Mouse (Mus musculus) neural tube, embryonic 13.5 days (tissue): Measurements from ENCODE around the gene Clptm1l. TPM values are rescaled to one million over a fixed set of nuclear protein-coding genes. Genes with fewer than 3 reads are reported as not detected.
A peak's percentile ranks its signal among the peaks of the same experiment; 100 is the strongest.

Experiments used
- ATAC-seq: fragments of 200-750 bp; cut with Nextera tagmentation; 2 replicates; pipeline ENCODE4 v1.8.0; 2017; ENCODE audit warnings: low read depth, mild to moderate bottlenecking, moderate TSS enrichment, moderate library complexity
- H3K27ac ChIP-seq: fragments of 300-500 bp; sonication (generic); replicated peaks from 2 replicates; pipeline ENCODE4 v1.5.1; 2015; ENCODE audit warnings: moderate library complexity, mild to moderate bottlenecking, inconsistent platforms
- H3K27me3 ChIP-seq: fragments of 300-500 bp; sonication (generic); 2 replicates; pipeline ENCODE4 v1.6.1; 2015; ENCODE audit warnings: mild to moderate bottlenecking, inconsistent platforms
- H3K36me3 ChIP-seq: fragments of 300-500 bp; sonication (generic); 2 replicates; pipeline ENCODE4 v1.6.1; 2015; ENCODE audit warnings: mild to moderate bottlenecking, inconsistent platforms
- H3K4me1 ChIP-seq: fragments of 300-500 bp; sonication (generic); replicated peaks from 2 replicates; pipeline ENCODE4 v1.6.1; 2015; ENCODE audit warnings: inconsistent platforms
- H3K4me2 ChIP-seq: fragments of 300-500 bp; sonication (generic); 2 replicates; pipeline ENCODE4 v1.6.1; 2015; ENCODE audit warnings: inconsistent platforms, mild to moderate bottlenecking, moderate library complexity
- H3K4me3 ChIP-seq: fragments of 300-500 bp; sonication (generic); 2 replicates; pipeline ENCODE4 v1.5.1; 2015; ENCODE audit warnings: mild to moderate bottlenecking, inconsistent platforms
- H3K9ac ChIP-seq: fragments of 300-500 bp; sonication (generic); 2 replicates; pipeline ENCODE4 v1.6.1; 2015; ENCODE audit warnings: moderate library complexity, mild to moderate bottlenecking, inconsistent platforms
- H3K9me3 ChIP-seq: fragments of 300-500 bp; sonication (generic); 2 replicates; pipeline ENCODE4 v1.6.1; 2016; ENCODE audit warnings: inconsistent platforms
- WGBS: fragments of 180-500 bp; shearing (Covaris S2); methylation state at CpG from one replicate; pipeline ENCODE4 v1.1.7; 2015; 5-methylcytosine and 5-hydroxymethylcytosine counted together
- polyA plus RNA-seq: library from polyadenylated mRNA; unstranded; fragments of >200 nt; fragmentation: Nextera tagmentation; extraction: Ambion mirVana; gene quantifications from 2 replicates; pipeline ENCODE4 v1.2.1, GENCODE M21; 2015

The Clptm1l gene
- polyA plus RNA-seq: 126 and 138 TPM in 2 replicates

DNA sequence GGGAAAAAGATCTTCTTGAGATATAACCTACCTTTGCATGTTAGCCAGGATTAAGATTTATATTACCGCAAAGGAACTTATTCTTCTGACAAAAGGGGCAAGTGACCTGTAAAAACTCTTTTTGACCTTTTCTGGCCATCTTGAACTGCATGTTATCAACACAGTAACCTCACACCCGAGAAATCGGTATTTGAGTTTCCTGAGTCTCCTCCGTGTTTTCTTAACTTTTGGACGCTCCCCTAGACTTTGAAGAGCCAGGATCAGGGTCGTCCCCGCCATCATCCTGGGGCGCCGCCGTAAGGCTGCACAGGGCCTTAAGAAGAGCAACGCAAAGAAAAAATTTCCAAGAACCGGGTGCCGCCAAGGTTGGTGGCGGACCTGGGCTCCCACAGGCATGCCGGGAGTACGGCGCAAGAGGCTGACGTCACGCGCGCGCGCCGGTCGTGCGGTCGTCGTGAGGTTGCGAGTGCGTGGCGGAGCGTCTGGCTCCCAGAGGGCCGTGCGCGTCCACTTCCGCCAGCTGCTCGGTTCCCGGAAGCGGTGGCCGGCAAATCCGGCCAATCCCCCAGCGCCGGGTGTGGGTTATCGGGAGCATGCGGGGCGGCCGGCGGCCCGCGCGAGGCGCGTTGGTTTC, at the start of gene Clptm1l:
Gene Clptm1l (plus strand): TSS at position 485 of the 634 bp plus-strand sequence.
- Histone ChIP-seq H3K9me3 (no peaks in the 10 kb centered on the region), H3K27ac (peak within 1 kb of the TSS; percentile 82), H3K36me3 (peaks cover 31% of the 10 kb centered on the region), H3K9ac (peak within 1 kb of the TSS; percentile 94), H3K4me2 (peak within 1 kb of the TSS; percentile 98), H3K4me3 (peak within 1 kb of the TSS; percentile 92), H3K27me3 (no peaks in the 10 kb centered on the region), H3K4me1 (peaks cover 27% of the 10 kb centered on the region)
- under 1% methylated on average over 51 of the region's 53 CpGs for WGBS
- peak; percentile 98 for ATAC-seq

DNA sequence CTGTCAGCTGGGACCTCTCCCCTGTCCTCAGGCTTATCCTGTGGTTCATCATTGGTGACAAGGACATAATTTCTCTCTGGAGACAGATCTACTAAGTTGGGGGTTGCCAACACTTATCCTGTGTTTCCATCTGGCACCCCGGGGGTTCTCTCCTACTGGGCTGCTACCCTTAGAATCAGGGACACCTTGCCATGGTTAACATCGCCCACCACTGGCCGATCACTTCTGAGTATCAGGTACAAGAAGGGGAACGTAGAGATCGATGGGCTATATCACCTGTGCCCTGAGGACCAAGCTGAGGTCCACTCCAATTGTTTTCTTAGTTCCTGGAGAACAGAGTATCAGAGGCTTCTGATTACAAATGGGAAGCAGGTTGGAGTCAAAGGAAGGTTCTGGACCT, 39.6 kb upstream of the Clptm1l start:
- Histone ChIP-seq H3K36me3 (no peaks in the 10 kb centered on the region), H3K4me1 (no peaks in the 10 kb centered on the region), H3K27ac (no peak overlapping the region), H3K4me3 (no peak overlapping the region), H3K9me3 (no peaks in the 10 kb centered on the region), H3K27me3 (no peaks in the 10 kb centered on the region), H3K4me2 (no peak overlapping the region), H3K9ac (no peak overlapping the region)
- no peak for ATAC-seq
- 91% methylated on average over 5 of the region's 5 CpGs for WGBS

DNA sequence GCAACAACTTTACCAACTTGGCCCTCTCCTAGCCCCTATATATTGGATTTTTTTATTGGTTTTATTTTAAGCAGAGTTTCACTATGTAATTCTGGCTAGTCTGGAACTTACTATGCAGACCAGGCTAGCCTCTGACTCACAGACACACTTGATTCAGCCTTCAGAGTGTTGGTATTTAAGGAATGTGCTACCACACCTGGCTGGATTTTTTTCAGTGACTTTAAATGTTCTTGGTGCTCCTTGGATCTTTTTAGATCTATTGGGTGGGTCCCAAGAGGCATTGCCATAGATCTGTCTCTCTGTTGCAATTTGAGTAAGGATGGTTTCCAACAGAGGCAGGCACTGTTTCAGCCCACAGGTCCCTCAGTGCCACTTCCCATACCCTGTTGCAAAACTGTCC, 28.8 kb upstream of the Clptm1l start:
- H3K9ac ChIP-seq: no peak overlapping the region
- no peak for ATAC-seq
- no peaks in the 10 kb centered on the region for H3K36me3 ChIP-seq
- no peaks in the 10 kb centered on the region for H3K4me1 ChIP-seq
- no peaks in the 10 kb centered on the region for H3K9me3 ChIP-seq
- no peaks in the 10 kb centered on the region for H3K27me3 ChIP-seq
- H3K4me2 ChIP-seq: no peak overlapping the region
- no peak overlapping the region for H3K4me3 ChIP-seq
- no peak overlapping the region for H3K27ac ChIP-seq

DNA sequence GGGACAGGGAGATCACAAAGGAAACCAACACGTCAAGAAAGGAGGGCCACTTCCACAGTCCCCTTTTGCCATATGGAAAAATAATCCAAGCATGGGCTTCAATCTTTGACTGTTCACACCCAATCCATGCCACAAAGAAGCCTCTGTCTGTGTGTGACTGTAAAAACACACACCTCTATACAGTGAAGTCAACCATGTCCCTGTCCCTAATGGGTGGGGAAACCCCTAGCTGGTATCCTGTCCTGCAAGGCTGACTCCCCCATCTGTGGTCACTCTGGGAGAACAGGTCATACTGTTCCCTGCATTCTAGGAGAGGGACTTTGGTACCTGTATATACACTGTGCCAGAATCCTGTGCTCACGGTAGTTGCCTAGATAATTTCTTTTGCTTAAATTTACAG, 26.5 kb upstream of the Clptm1l start:
- Histone ChIP-seq H3K36me3 (no peaks in the 10 kb centered on the region), H3K9me3 (no peaks in the 10 kb centered on the region), H3K4me2 (no peak overlapping the region), H3K4me1 (no peaks in the 10 kb centered on the region), H3K4me3 (no peak overlapping the region), H3K9ac (no peak overlapping the region), H3K27me3 (no peaks in the 10 kb centered on the region), H3K27ac (no peak overlapping the region)
- 68% methylated on average over 2 of the region's 2 CpGs for whole genome bisulfite sequencing
- no peak for ATAC-seq

DNA sequence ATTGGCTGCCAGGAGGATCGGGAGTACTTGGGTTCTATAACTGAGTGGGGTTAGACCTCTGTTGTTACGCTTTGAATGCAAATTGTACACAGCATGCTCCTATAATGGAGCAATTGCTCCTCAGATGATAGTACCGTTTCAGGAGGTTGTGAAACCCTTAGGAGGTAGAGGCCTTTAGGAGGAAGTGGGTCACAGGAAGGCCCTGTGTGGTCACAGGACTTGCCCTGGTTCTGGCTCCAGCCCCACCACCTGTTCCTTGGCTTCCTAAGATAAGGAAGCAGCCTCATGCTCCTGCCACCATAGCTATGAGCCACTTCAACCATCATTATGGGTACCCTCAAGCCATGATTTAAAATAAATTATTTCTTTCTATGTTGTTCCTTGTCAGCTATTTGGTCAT, 12.3 kb upstream of the Clptm1l start:
- Histone ChIP-seq H3K27ac (no peak overlapping the region), H3K27me3 (peaks cover 24% of the 10 kb centered on the region), H3K4me3 (no peak overlapping the region), H3K4me2 (no peak overlapping the region), H3K9ac (no peak overlapping the region), H3K4me1 (no peaks in the 10 kb centered on the region), H3K9me3 (no peaks in the 10 kb centered on the region), H3K36me3 (no peaks in the 10 kb centered on the region)
- 80% methylated on average over 3 of the region's 3 CpGs for WGBS
- ATAC-seq: no peak

DNA sequence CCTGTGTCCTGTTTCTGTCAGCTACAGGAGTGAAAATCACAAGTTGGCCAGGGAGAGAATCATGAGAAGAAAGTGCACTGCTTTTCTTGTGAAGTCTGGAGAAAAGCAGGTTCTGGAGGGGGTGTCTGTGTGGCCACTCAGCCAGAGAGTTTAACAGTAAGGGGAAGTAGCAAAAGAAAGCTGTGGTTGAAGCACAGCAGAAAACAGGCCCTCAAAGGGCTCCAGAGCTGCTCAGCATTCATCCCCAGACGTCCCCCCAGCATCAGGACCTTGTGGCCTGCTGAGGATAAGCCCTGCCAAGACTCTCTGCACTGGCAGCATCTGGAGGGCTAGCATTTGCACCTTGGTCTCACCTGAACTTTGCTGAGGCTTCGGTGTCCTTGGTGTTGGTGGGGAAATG, 11.3 kb upstream of the Clptm1l start:
- Histone ChIP-seq H3K27me3 (peaks cover 29% of the 10 kb centered on the region), H3K9ac (no peak overlapping the region), H3K9me3 (no peaks in the 10 kb centered on the region), H3K27ac (no peak overlapping the region), H3K4me1 (no peaks in the 10 kb centered on the region), H3K4me3 (no peak overlapping the region), H3K4me2 (no peak overlapping the region), H3K36me3 (no peaks in the 10 kb centered on the region)
- ATAC-seq: no peak
- 58% methylated on average over 2 of the region's 2 CpGs for WGBS

DNA sequence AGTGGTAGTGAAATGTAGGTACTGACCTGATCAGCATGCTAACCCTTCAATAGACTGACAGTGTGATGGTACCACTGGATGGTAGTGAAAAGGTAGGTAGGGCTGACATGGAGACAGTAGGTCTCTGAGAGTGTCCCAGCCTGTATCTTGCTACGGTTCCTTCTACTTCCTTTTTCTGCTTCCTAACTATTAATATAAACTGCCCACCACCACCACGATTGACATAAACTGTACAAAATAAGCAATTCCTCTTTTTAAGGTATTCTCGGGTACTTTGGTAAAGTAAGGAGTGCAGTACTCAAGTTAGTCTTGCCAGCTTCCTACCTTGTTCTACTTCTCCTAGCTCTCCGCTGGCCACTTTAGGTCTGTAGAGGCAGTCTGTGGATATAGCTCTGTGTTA, 7.5 kb upstream of the Clptm1l start:
- Histone ChIP-seq H3K4me3 (no peak overlapping the region), H3K4me1 (no peaks in the 10 kb centered on the region), H3K9ac (no peak overlapping the region), H3K4me2 (no peak overlapping the region), H3K9me3 (no peaks in the 10 kb centered on the region), H3K27ac (no peak overlapping the region), H3K27me3 (peaks cover 29% of the 10 kb centered on the region), H3K36me3 (no peaks in the 10 kb centered on the region)
- 80% methylated on average over 4 of the region's 4 CpGs for WGBS
- no peak for ATAC-seq

DNA sequence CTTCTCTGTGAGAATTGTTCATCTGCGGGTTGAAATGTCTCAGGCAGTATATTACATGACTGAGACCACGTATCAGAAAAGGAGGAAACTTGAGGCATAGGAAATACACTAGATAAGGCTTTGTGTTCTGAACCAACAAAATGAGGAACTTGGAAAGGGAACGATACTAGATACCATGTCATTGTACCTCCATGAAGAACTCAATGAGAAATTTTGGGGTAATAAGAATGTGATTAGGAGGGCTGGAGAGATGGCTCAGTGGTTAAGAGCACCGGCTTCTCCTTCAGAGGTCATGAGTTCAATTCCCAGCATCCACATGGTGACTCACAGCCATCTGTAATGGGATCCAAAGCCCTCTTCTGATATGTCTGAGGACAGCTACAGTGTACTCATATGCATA, 3.6 kb upstream of the Clptm1l start:
- 75% methylated on average over 4 of the region's 4 CpGs for WGBS
- Histone ChIP-seq H3K4me2 (no peak overlapping the region), H3K27me3 (peaks cover 16% of the 10 kb centered on the region), H3K27ac (no peak overlapping the region), H3K36me3 (no peaks in the 10 kb centered on the region), H3K4me3 (no peak overlapping the region), H3K4me1 (peaks cover 17% of the 10 kb centered on the region), H3K9ac (no peak overlapping the region), H3K9me3 (no peaks in the 10 kb centered on the region)
- ATAC-seq: no peak

DNA sequence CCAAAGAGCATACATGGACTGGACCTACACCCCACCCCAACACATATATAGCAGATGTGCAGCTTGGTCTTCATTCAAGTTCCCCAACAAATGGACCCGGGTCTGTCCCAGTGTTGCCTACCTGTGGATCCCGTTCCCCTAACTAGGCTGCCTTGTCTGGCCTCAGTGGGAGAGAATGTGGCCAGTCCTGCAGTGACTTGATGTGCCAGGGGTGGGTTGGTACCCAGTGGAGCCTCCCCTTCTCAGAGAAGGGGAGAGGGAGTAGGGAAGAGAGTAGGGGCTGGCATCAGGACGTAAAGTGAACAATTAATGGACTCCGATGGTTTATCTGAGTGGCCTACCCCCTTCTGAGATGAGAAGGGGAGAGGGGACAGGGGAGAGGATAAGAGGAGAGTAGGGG, 760 bp upstream of the Clptm1l start:
- H3K9ac ChIP-seq: peak overlapping the region; percentile 94
- no peaks in the 10 kb centered on the region for H3K9me3 ChIP-seq
- peaks cover 25% of the 10 kb centered on the region for H3K36me3 ChIP-seq
- H3K27me3 ChIP-seq: no peaks in the 10 kb centered on the region
- H3K4me1 ChIP-seq: peaks cover 27% of the 10 kb centered on the region
- WGBS: 51% methylated on average over 4 of the region's 4 CpGs
- H3K4me2 ChIP-seq: peak overlapping the region; percentile 98
- peak; percentile 24; the same call in 1 of the 2 replicates for ATAC-seq
- no peak overlapping the region for H3K27ac ChIP-seq
- H3K4me3 ChIP-seq: peak overlapping the region; percentile 92

DNA sequence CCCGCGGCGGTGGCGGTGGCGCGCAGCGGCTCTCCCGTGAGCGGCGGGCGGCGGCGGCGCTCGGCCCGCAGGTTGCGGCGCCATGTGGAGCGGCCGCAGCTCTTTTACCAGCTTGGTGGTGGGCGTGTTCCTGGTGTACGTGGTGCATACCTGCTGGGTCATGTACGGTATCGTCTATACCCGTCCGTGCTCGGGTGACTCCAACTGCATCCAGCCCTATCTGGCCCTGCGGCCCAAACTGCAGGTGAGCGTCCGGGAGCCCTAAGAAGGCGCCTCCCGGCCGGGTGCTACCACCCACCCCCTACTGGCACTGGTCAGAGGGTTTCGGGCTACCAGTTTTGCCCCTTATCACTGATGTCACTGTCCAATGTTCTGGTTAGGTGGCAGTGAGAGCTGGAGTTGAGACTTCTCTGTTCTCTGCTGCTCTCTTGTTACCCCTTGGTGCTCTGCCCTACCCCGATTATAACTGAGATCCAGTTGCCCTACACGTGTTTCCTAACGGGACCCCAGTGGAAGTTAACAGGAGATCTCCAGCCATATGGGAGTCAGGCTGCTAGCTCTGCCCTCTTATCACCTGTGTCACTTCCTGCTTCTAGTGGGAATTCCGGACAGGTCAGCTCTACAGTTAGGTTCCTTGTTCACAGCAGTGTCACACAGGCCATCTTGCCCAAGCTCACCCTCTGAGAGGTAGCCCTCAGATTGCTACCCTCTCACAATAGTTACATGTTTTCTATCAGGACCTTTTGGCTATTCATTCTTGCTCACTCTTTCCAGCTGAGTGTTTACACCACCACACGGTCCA, 551 bp downstream of the Clptm1l start:
- H3K27ac ChIP-seq: peak overlapping the region; percentile 82
- peaks cover 38% of the 10 kb centered on the region for H3K36me3 ChIP-seq
- H3K4me3 ChIP-seq: peak overlapping the region; percentile 92
- peaks cover 27% of the 10 kb centered on the region for H3K4me1 ChIP-seq
- peak overlapping the region; percentile 94 for H3K9ac ChIP-seq
- H3K4me2 ChIP-seq: peak overlapping the region; percentile 98
- 5% methylated on average over 34 of the region's 39 CpGs for WGBS
- no peaks in the 10 kb centered on the region for H3K27me3 ChIP-seq
- no peaks in the 10 kb centered on the region for H3K9me3 ChIP-seq
- ATAC-seq: peak; percentile 84

DNA sequence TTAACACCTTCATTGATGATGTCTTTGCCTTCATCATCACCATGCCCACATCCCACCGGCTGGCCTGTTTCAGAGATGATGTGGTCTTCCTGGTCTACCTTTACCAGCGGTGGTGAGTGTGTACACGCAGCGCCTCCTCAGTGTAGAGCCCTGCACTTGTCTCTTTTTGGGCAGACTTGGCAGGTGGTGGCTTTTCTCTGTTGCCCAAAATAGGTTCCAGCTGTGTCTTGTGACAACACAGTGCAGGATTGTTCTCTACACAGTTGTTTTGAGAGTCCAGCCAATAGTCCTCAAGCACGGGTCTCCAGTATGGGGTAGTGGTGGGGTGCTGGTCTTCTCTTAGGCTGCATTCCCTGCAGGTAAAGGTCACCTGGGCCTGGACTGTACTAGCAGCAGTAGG, 14.6 kb downstream of the Clptm1l start:
- Histone ChIP-seq H3K9me3 (no peaks in the 10 kb centered on the region), H3K36me3 (peaks cover 94% of the 10 kb centered on the region), H3K27ac (no peak overlapping the region), H3K4me2 (no peak overlapping the region), H3K4me3 (no peak overlapping the region), H3K27me3 (no peaks in the 10 kb centered on the region), H3K9ac (no peak overlapping the region), H3K4me1 (no peaks in the 10 kb centered on the region)
- no peak for ATAC-seq
- 94% methylated on average over 5 of the region's 5 CpGs for WGBS

DNA sequence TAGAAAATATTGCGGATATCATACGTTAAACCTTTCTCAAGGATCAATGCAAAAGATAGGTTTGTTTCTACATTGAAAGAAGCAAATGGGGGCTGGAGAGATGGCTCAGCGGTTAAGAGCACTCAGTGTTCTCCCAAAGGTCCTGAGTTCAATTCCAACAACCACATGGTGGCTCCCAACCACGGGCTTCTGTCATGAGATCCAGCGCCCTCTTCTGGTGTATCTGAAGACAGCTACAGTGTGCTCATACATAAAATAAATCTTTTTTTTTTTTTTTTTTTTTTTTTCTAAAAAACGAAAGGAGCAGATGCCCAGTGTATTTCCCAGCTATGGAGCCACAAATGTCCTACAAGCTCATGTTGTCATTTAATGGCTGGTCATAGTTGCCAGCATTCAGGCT, 16.8 kb downstream of the Clptm1l start:
- no peak for ATAC-seq
- 71% methylated on average over 6 of the region's 6 CpGs for WGBS

More for the DNA sequence above, 16.8 kb downstream of the Clptm1l start:
- Histone ChIP-seq H3K27ac (no peak overlapping the region), H3K27me3 (no peaks in the 10 kb centered on the region), H3K4me3 (no peak overlapping the region), H3K36me3 (peaks cover 72% of the 10 kb centered on the region), H3K4me2 (no peak overlapping the region), H3K4me1 (no peaks in the 10 kb centered on the region), H3K9me3 (no peaks in the 10 kb centered on the region), H3K9ac (no peak overlapping the region)
